Mouse (Mus musculus) hindbrain, embryonic 12.5 days (tissue): ENCODE measurements around the gene Gm17387. TPM values are rescaled to one million over a fixed set of nuclear protein-coding genes. Genes with fewer than 3 reads are reported as not detected.

Source experiments
- ATAC-seq: fragments of 200-750 bp; cut with Nextera tagmentation; 2 replicates; pipeline ENCODE4 v1.8.0; 2017; ENCODE audit warnings: moderate TSS enrichment; ENCODE audit not compliant: low FRiP score
- H3K27ac ChIP-seq: fragments of 300-500 bp; sonication (generic); 2 replicates; pipeline ENCODE4 v1.5.1; 2016; ENCODE audit warnings: mild to moderate bottlenecking
- H3K27me3 ChIP-seq: fragments of 300-500 bp; sonication (generic); 2 replicates; pipeline ENCODE4 v1.6.1; 2016; ENCODE audit warnings: mild to moderate bottlenecking
- H3K36me3 ChIP-seq: fragments of 300-500 bp; sonication (generic); 2 replicates; pipeline ENCODE4 v1.6.1; 2016; ENCODE audit warnings: mild to moderate bottlenecking
- H3K4me1 ChIP-seq: fragments of 300-500 bp; sonication (generic); 2 replicates; pipeline ENCODE4 v1.6.1; 2016
- H3K4me2 ChIP-seq: fragments of 300-500 bp; sonication (generic); replicated peaks from 2 replicates; pipeline ENCODE4 v1.6.1; 2016; ENCODE audit warnings: mild to moderate bottlenecking
- H3K4me3 ChIP-seq: fragments of 300-500 bp; sonication (generic); 2 replicates; pipeline ENCODE4 v1.5.1; 2016; ENCODE audit warnings: mild to moderate bottlenecking
- H3K9ac ChIP-seq: fragments of 300-500 bp; sonication (generic); 2 replicates; pipeline ENCODE4 v1.6.1; 2016; ENCODE audit warnings: mild to moderate bottlenecking, moderate library complexity
- H3K9me3 ChIP-seq: fragments of 300-500 bp; sonication (generic); replicated peaks from 2 replicates; pipeline ENCODE4 v1.6.1; 2016; ENCODE audit warnings: mild to moderate bottlenecking
- WGBS: fragments of 180-500 bp; shearing (Covaris S2); methylation state at CpG from one replicate; pipeline ENCODE4 v1.1.7; 2016; 5-methylcytosine and 5-hydroxymethylcytosine counted together
- polyA plus RNA-seq: library from polyadenylated mRNA; unstranded; fragments of >200 nt; fragmentation: Nextera tagmentation; extraction: Ambion mirVana; gene quantifications from 2 replicates; pipeline ENCODE4 v1.2.1, GENCODE M21; 2016

Gene Gm17387
- polyA plus RNA-seq, 1 experiment from 2014 or later: not detected

DNA sequence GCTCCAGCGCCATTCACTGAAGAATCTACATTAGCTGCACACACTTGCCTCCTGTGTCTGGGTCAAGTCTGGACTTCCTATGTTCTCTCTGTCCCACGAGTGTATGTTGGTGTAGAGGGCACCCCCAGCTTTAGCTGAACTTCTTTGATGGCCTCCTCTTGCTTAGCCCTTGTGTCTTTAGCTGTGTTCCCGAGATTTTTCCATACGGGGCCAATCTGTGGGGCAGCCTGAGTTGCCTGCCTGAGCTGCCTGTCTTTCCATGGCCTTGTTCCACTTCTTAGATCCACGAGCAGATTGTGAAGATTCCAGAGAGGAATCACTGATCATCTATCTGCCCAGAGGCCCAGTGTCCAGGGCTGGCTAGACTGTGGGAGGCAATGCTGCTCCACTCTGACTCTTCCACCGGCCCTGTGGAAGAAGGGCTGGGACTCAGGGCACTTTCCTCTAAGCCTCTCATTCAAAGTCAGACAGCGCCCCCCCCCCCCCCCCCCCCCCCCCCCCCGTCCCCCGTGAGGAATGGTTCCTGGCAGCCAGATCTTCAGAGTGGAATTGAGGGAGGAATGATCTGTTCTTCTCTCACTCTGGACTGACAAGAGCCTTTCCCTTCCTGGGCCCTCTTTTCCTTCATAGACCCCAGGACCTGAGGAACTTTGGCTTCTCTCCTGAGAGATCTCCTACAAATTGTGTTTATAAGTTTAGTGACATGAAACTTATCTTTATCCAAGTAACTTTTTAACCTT lies 12.1 kb downstream of the Gm17387 start:
- H3K4me2 ChIP-seq: 0 out of 2 replicates have a peak overlapping the region, but pooled peaks have one; percentile 27

DNA sequence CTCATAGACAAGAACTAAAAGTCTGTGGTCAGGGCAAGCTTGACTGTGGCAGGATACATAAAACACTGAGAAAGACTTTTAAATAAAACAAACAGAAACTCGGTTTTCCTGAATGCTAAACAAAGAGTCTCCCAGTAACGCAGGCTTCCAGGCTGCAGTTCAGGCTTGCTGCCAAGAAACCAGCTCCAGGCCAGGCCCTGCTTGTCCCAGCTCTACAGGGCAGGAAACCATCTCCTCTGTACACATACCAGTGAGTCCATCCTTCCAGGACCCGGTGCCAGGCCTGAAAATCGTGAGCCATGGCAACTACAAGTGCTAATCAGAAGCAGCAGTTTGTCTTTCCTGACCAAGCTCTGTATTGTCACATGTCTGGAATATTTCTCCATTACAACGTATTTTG lies 12.7 kb downstream of the Gm17387 start:
- no peaks in the 10 kb centered on the region for H3K27me3 ChIP-seq
- H3K4me3 ChIP-seq: no peak overlapping the region
- WGBS: 35% methylated on average over 5 of the region's 5 CpGs
- H3K9ac ChIP-seq: no peak overlapping the region
- peak overlapping the region; percentile 55; the same call in 1 of the 2 replicates for H3K27ac ChIP-seq
- 0 out of 2 replicates have a peak overlapping the region, but pooled peaks have one; percentile 27 for H3K4me2 ChIP-seq
- peak; percentile 63; the same call in 1 of the 2 replicates for ATAC-seq
- H3K4me1 ChIP-seq: peaks cover 6% of the 10 kb centered on the region
- H3K36me3 ChIP-seq: no peaks in the 10 kb centered on the region
- H3K9me3 ChIP-seq: no peaks in the 10 kb centered on the region

More for the DNA sequence above, 12.1 kb downstream of the Gm17387 start:
- Histone ChIP-seq H3K36me3 (no peaks in the 10 kb centered on the region), H3K9ac (no peak overlapping the region), H3K27me3 (no peaks in the 10 kb centered on the region), H3K27ac (peak overlapping the region; percentile 71), H3K9me3 (no peaks in the 10 kb centered on the region), H3K4me1 (peaks cover 6% of the 10 kb centered on the region), H3K4me3 (no peak overlapping the region; the same call in 1 of the 2 replicates)
- WGBS: 44% methylated on average over 6 of the region's 9 CpGs
- no peak for ATAC-seq

DNA sequence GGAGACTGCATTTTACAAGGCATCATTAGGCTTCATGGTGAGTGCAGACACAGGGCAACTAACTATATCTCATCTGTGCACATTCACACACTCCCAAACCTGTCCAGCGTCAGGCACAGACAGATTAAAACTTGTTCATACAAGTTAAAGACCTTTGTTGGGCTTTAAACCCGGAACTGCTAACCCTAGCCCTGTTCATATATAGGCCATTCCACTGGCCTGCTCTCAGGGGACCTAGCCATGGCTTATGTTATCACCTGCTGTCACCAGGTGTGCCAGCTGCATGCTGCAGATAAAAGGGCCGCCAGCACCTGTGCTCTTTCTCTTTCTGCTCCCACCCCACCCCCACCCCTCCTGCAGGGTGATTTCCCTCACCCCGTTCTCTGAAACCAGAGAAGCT lies 13.6 kb downstream of the Gm17387 start:
- Histone ChIP-seq H3K4me2 (no peak overlapping the region), H3K36me3 (no peaks in the 10 kb centered on the region), H3K4me3 (no peak overlapping the region), H3K27me3 (no peaks in the 10 kb centered on the region), H3K9ac (no peak overlapping the region), H3K4me1 (peaks cover 11% of the 10 kb centered on the region), H3K27ac (no peak overlapping the region), H3K9me3 (no peaks in the 10 kb centered on the region)
- 60% methylated on average over 4 of the region's 4 CpGs for WGBS
- no peak for ATAC-seq

DNA sequence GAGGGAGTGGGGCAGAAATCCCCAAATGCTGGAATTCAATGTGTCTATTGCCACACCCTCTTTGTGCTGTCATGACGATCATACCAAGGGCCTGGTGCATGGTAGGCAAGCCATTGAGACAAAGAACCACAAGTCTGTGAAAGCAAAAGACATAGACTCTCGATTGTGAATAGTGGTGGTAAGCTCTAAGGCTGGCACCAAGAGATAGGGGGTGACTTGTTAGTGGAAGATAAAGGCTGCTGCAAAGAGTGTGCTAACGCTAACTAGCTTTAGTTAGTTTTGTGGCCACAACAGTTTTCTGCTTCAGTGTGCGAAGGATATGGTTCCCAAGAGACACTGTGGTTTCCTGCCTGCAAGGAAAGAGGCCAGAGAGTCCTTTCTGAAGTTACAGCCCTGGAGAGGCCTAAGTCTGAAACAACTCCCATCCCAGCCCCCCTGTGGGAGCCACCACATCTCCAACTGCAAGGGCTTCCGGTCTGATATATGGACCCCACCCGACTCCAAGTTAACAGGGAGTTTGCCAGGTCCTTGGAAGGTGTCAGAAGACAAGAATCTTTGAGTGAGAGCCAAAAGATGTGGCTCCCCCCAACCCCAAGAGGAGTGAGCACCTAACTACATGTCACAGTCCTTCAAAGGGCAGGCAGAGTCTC lies 18.1 kb downstream of the Gm17387 start:
- no peak overlapping the region for H3K9ac ChIP-seq
- no peak overlapping the region for H3K27ac ChIP-seq
- WGBS: 69% methylated on average over 6 of the region's 6 CpGs
- H3K4me2 ChIP-seq: peak overlapping the region; percentile 86
- H3K4me1 ChIP-seq: peaks cover 15% of the 10 kb centered on the region
- no peak overlapping the region for H3K4me3 ChIP-seq
- ATAC-seq: no peak
- H3K36me3 ChIP-seq: no peaks in the 10 kb centered on the region
- no peaks in the 10 kb centered on the region for H3K27me3 ChIP-seq
- no peaks in the 10 kb centered on the region for H3K9me3 ChIP-seq

DNA sequence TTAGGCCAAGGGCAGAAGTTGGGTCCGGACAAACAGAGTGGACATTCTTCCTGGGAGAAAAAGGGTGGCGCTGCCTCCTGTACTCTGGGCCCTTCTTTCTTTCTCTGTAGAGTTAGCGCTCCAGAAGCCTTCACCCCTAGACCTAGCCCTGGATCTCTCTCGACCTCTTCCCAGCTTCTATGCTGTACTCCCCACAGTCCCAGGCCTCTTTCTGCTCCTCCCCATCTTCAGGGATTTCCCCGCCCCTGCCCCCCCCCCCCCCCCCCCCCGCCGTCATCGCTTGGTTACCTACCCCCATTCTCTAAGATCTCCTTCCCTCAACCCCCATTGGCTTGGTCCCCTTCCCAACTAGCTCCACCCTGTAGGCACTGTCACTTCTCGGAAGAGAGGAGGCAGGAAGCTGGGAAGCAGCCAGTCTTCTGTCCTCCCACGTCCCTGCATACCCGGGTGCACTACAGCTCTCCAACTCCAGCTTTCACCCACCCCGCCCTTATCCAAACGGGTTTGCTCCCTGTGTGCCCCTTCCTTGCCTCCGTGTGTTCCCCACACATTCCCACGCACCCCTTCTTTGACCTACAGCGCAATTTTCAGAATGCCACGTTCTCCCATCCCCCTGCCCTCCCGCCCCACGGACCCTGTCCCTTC lies 18.8 kb downstream of the Gm17387 start:
- H3K9me3 ChIP-seq: no peaks in the 10 kb centered on the region
- peaks cover 15% of the 10 kb centered on the region for H3K4me1 ChIP-seq
- ATAC-seq: peak; percentile 85
- peak overlapping the region; percentile 37 for H3K4me3 ChIP-seq
- H3K27ac ChIP-seq: peak overlapping the region; percentile 64; the same call in 1 of the 2 replicates
- peak overlapping the region; percentile 86 for H3K4me2 ChIP-seq
- no peaks in the 10 kb centered on the region for H3K36me3 ChIP-seq
- H3K9ac ChIP-seq: peak overlapping the region; percentile 64
- no peaks in the 10 kb centered on the region for H3K27me3 ChIP-seq
- WGBS: 5% methylated on average over 15 of the region's 19 CpGs

DNA sequence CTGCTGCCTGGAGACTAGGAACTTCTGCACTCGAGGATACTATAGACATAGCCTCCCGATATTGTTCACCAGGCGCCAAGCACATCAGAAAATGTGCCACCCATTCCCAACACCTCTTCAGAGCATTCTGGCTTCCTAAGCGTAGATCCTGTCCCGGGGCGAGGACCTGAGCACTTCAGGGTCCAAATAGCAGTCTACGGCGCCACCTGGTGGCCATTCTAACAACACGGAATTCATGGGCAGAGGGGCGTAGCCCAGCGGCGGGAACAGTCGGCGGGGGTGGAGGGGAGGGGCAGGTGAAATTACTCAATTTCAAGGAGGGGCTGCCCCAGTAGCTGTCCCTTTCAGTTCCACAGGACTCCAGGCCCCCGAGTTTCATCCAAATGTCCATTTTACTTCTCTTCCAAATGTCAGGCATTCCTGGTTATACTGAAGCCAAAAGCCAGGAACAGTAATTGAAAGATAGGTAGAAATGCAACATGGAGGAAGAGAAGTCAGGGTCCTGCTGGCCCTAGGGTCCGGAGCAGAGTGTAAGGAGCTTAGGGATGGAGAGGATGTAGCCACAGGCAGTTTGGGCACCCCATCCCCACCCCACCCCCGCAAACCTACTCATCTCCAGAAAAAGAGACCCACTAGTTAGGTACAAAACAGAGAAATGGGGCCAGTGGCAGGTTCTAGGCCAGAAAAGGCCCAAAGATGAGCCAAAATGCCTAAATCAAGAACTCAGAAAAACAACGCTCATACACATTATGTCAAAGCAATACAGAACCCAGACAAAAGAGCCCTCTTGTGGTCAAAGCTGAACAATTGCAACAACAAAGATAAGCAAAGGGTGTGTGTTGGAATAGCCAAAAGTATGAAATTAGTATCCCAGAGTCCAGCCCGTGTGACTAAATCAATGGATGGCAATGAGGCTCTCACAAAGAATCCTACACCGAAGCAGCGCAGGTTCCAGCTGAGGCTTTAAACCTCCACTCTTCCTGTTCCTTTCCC lies 19.6 kb downstream of the Gm17387 start:
- Histone ChIP-seq H3K9ac (peak overlapping the region; percentile 64), H3K36me3 (no peaks in the 10 kb centered on the region), H3K27me3 (no peaks in the 10 kb centered on the region), H3K4me2 (peak overlapping the region; percentile 86), H3K27ac (peak overlapping the region; percentile 64; the same call in 1 of the 2 replicates), H3K9me3 (no peaks in the 10 kb centered on the region), H3K4me3 (peak overlapping the region; percentile 37), H3K4me1 (peaks cover 15% of the 10 kb centered on the region)
- WGBS: 10% methylated on average over 21 of the region's 21 CpGs
- peak; percentile 88 for ATAC-seq

DNA sequence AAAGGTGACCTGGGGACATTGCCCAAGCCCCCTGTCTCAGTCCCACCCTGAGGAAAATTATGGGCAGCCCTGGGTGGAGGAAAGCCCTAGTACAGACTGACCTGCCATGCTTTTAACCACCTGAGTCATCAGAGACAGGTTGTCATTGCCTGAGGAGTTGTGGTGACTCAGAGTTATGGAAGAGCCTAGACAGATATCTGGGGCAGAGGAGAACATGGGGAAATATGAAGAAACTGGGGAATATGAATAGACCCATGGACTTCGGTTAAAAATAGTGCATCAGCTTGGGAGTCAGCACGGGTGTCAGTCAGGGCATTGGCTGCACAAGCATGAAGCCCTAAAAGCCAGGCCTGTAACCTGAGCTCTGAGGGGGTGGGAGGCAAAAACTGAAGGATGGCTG lies 20.4 kb downstream of the Gm17387 start:
- WGBS: 87% methylated on average over 2 of the region's 2 CpGs
- no peak overlapping the region for H3K4me3 ChIP-seq
- H3K4me2 ChIP-seq: no peak overlapping the region
- peaks cover 15% of the 10 kb centered on the region for H3K4me1 ChIP-seq
- ATAC-seq: no peak
- no peaks in the 10 kb centered on the region for H3K36me3 ChIP-seq
- no peaks in the 10 kb centered on the region for H3K9me3 ChIP-seq
- no peak overlapping the region for H3K27ac ChIP-seq
- H3K27me3 ChIP-seq: no peaks in the 10 kb centered on the region
- no peak overlapping the region for H3K9ac ChIP-seq

DNA sequence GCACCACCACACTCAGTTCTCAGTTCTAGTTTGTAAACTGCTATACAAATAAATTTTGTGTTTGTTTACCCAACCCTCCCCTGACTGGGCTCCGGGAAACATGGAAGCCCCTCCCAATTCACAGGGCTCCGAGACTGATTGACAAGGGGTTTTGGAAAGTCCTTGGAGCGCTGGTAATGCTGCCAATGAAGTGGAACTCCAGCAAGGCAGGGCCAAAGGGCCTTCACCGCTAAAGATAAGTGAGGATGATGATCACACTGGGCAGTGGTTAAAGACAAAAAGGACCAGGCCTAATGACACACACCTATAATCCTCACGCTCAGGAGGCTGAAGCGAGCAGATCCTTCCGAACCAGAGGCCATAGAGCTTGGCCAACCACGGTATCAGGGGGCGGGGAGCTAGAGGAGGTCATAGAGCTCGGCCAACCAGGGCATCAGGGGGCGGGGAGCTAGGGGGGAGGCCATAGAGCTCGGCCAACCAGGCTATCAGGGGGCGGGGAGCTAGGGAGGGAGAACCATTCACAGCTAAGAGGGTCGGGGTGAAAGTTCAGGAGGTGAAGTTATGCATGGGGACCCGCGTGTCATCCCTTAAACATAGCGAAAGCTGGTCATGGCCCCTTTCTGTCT lies 22.2 kb downstream of the Gm17387 start:
- Histone ChIP-seq H3K27me3 (no peaks in the 10 kb centered on the region), H3K9ac (no peak overlapping the region), H3K4me1 (peaks cover 15% of the 10 kb centered on the region), H3K4me3 (no peak overlapping the region), H3K4me2 (no peak overlapping the region), H3K9me3 (no peaks in the 10 kb centered on the region), H3K27ac (no peak overlapping the region), H3K36me3 (no peaks in the 10 kb centered on the region)
- 71% methylated on average over 17 of the region's 17 CpGs for WGBS
- no peak for ATAC-seq

DNA sequence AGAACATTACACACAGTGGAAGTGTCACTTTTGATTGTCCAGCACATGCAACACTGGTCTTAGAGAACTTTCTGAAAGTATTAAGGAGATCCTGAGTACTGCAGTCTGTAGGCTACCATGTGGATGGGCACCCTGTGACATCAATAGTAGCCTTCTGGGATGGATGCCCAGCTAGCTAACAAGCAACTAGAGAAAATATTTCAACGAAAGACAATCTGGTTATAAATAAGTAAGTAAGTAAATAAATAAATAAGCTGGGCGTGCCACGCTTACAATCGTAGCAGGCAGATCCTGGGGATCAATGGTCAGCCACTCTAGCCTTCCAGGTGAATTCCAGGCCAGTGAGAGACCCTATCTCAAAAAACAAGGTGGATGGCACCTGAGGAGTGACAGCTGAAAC lies 23.1 kb downstream of the Gm17387 start:
- ATAC-seq: no peak
- no peaks in the 10 kb centered on the region for H3K27me3 ChIP-seq
- WGBS: 85% methylated on average over 4 of the region's 4 CpGs
- H3K27ac ChIP-seq: no peak overlapping the region
- H3K9me3 ChIP-seq: no peaks in the 10 kb centered on the region
- no peak overlapping the region for H3K9ac ChIP-seq
- H3K36me3 ChIP-seq: no peaks in the 10 kb centered on the region
- no peak overlapping the region for H3K4me3 ChIP-seq
- no peak overlapping the region for H3K4me2 ChIP-seq
- H3K4me1 ChIP-seq: peaks cover 15% of the 10 kb centered on the region

DNA sequence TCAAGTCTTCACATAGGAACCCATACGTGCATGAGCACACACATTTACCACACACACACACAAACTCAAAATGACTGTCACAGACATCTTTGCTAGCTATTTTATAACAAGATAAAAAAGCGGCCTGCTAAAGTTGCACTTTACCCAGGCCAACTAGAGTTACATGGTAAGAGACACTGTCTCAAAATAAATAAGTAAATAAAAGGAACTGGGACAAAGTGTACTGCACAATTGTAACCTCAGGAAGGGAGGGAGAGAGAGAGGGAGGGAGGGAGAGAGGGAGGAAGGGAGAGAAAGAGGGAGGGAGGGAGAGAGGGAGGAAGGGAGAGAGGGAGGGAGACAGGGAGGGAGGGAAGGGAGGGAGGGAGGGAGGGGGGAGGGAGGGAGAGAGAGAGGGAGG lies 23.5 kb downstream of the Gm17387 start:
- 88% methylated on average over 2 of the region's 2 CpGs for WGBS

DNA sequence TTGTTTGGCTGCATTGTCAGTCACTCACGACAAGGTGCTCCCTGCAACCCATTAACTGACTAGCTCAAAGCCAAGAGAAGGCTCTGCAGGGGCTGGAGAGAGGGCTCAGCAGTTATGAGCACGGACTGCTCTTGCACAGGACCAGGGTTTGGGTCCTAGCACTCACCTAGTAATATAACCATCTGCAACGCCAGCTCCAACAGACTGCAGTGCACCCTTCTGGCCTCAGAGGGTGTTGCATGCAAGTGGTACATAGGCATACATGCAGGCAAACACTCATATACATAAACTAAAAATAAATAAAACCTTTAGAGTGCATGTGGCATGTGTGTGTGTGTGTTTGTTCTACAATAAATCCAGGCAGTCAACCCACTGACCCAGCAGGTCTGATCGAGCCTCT lies 26.9 kb downstream of the Gm17387 start:
- WGBS: 78% methylated on average over 4 of the region's 4 CpGs
- no peak overlapping the region for H3K27ac ChIP-seq
- no peak overlapping the region for H3K4me2 ChIP-seq
- no peak overlapping the region for H3K9ac ChIP-seq
- no peaks in the 10 kb centered on the region for H3K36me3 ChIP-seq
- H3K4me3 ChIP-seq: no peak overlapping the region
- no peaks in the 10 kb centered on the region for H3K9me3 ChIP-seq
- H3K4me1 ChIP-seq: peaks cover 8% of the 10 kb centered on the region
- no peak for ATAC-seq
- H3K27me3 ChIP-seq: no peaks in the 10 kb centered on the region

More for the DNA sequence above, 23.5 kb downstream of the Gm17387 start:
- H3K4me1 ChIP-seq: peaks cover 12% of the 10 kb centered on the region
- H3K27me3 ChIP-seq: no peaks in the 10 kb centered on the region
- H3K36me3 ChIP-seq: no peaks in the 10 kb centered on the region
- no peak overlapping the region for H3K4me3 ChIP-seq
- ATAC-seq: no peak
- H3K9ac ChIP-seq: no peak overlapping the region
- H3K9me3 ChIP-seq: no peaks in the 10 kb centered on the region
- no peak overlapping the region for H3K4me2 ChIP-seq
- no peak overlapping the region for H3K27ac ChIP-seq
